ENCODE assay signal across 24 mouse cellular contexts in genomic region chr14:99107631-99108187, GRCm38 (mm10). TPM values are rescaled to one million over a fixed set of nuclear protein-coding genes. Genes with fewer than 3 reads are reported as not detected.
DNase-seq lines count a peak whose midpoint lies in the region; ATAC-seq and TF ChIP-seq lines count a peak whose summit lies in the region.
"Had no signal": no experiment of that assay in that cellular context is flagged by ENCODE, and none has a peak within 500 bp of the region (broad histone marks: within the 10 kb centered on the region; RNA-seq: fewer than 3 reads in every experiment).

No protein-coding gene starts in this region.

- no peak for TF ChIP-seq POLR2A in ES-Bruce4 (IDR thresholded peaks at IDR 0.05; ENCODE audit: insufficient read depth, low read length)

- WGBS in hindbrain, embryonic 16.5 days, result 55% methylated on average over 2 of the region's 2 CpGs

- no peak for ATAC-seq in hindbrain, embryonic 16.5 days
- ATAC-seq: activated CD4-positive, CD25-positive, alpha-beta regulatory T cell, adult 4 months; CD4-positive, CD25-positive, alpha-beta regulatory T cell, adult 4 months; forebrain, embryonic 13.5 days; forebrain, embryonic 15.5 days; forebrain, postnatal 0 days; Patski had no signal

- no peak for TF ChIP-seq CTCF in ES-Bruce4 (IDR thresholded peaks at IDR 0.05; ENCODE audit: low read depth, low read length)

- H3K4me1 ChIP-seq in ES-Bruce4 (ENCODE audit: control insufficient read depth, insufficient read depth, low read length) (no peaks in the 10 kb centered on the region), ES-E14 (ENCODE audit: control insufficient read depth in 2 of 2, insufficient read depth in 2 of 2, low read length in 2 of 2, poor library complexity in 1 of 2) (no peaks in the 10 kb centered on the region)
- H3K4me1 ChIP-seq in hindbrain, embryonic 16.5 days (ENCODE audit: control insufficient read depth, insufficient read depth, low read depth, low read length), result no peaks in the 10 kb centered on the region
- H3K4me1 ChIP-seq: embryonic facial prominence, embryonic 10.5 days; embryonic facial prominence, embryonic 12.5 days; forebrain, embryonic 13.5 days; forebrain, embryonic 15.5 days had no signal

- H3K27me3 ChIP-seq in ES-Bruce4 (ENCODE audit: control insufficient read depth, insufficient read depth, low read length, poor library complexity, severe bottlenecking), result no peaks in the 10 kb centered on the region
- H3K27me3 ChIP-seq in hindbrain, embryonic 16.5 days (replicated peaks; ENCODE audit: control insufficient read depth, insufficient read depth, low read length), result no peaks in the 10 kb centered on the region
- H3K27me3 ChIP-seq: CH12.LX; embryonic facial prominence, embryonic 12.5 days; forebrain, embryonic 13.5 days; forebrain, embryonic 15.5 days; Patski had no signal

- H3K4me2 ChIP-seq in hindbrain, embryonic 16.5 days (ENCODE audit: low read length), result no peak overlapping the region
- H3K4me2 ChIP-seq: embryonic facial prominence, embryonic 12.5 days; forebrain, embryonic 13.5 days; forebrain, embryonic 15.5 days had no signal

- H3K27ac ChIP-seq in ES-Bruce4 (ENCODE audit: insufficient read depth, low read length) (no peak overlapping the region), ES-E14 (ENCODE audit: insufficient read depth, low read depth, low read length, poor library complexity, severe bottlenecking) (no peak overlapping the region)
- H3K27ac ChIP-seq in hindbrain, embryonic 16.5 days (ENCODE audit: low read depth, low read length), result no peak overlapping the region
- H3K27ac ChIP-seq: embryonic facial prominence, embryonic 10.5 days; embryonic facial prominence, embryonic 12.5 days; forebrain, embryonic 13.5 days; forebrain, embryonic 15.5 days had no signal

- no peak overlapping the region for H3K9ac ChIP-seq in ES-Bruce4 (ENCODE audit: low read depth, poor library complexity, severe bottlenecking)
- no peak overlapping the region for H3K9ac ChIP-seq in ES-E14 (ENCODE audit: insufficient read depth, low read depth, low read length, poor library complexity, severe bottlenecking)
- H3K9ac ChIP-seq in hindbrain, embryonic 16.5 days (ENCODE audit: low read depth, low read length), result no peak overlapping the region
- H3K9ac ChIP-seq: embryonic facial prominence, embryonic 12.5 days; forebrain, embryonic 13.5 days; forebrain, embryonic 15.5 days; forebrain, postnatal 0 days had no signal

- H3K9me3 ChIP-seq in ES-Bruce4 (replicated peaks; ENCODE audit: control insufficient read depth, insufficient read depth, low read length, poor library complexity, severe bottlenecking) (no peaks in the 10 kb centered on the region), ES-E14 (ENCODE audit: control insufficient read depth, insufficient read depth, low read depth, low read length) (no peaks in the 10 kb centered on the region)
- H3K9me3 ChIP-seq in hindbrain, embryonic 16.5 days (ENCODE audit: control insufficient read depth, low read length), result no peaks in the 10 kb centered on the region
- H3K9me3 ChIP-seq: embryonic facial prominence, embryonic 10.5 days; embryonic facial prominence, embryonic 12.5 days; forebrain, embryonic 13.5 days; forebrain, embryonic 15.5 days had no signal

- peak; percentile 91 for TF ChIP-seq EP300 in ES-Bruce4 (IDR thresholded peaks at IDR 0.05; ENCODE audit: insufficient read depth, low read depth, low read length)

- H3K36me3 ChIP-seq in ES-Bruce4 (ENCODE audit: control insufficient read depth, insufficient read depth, low read length, poor library complexity, severe bottlenecking) (peaks cover 13% of the 10 kb centered on the region), ES-E14 (ENCODE audit: control insufficient read depth, insufficient read depth, low read length, poor library complexity, severe bottlenecking) (peaks cover 11% of the 10 kb centered on the region)
- peaks cover 19% of the 10 kb centered on the region for H3K36me3 ChIP-seq in hindbrain, embryonic 16.5 days (ENCODE audit: control insufficient read depth, insufficient read depth, low read length)

- no peak overlapping the region for H3K4me3 ChIP-seq in ES-Bruce4 (ENCODE audit: low read depth, low read length)
- H3K4me3 ChIP-seq in ES-E14 (ENCODE audit: insufficient read depth in 1 of 2, low read depth in 1 of 2, low read length in 2 of 2, poor library complexity in 1 of 2, severe bottlenecking in 1 of 2), result no peak overlapping the region
- H3K4me3 ChIP-seq in hindbrain, embryonic 16.5 days (ENCODE audit: low read length), result no peak overlapping the region
- H3K4me3 ChIP-seq: embryonic facial prominence, embryonic 10.5 days; embryonic facial prominence, embryonic 12.5 days; forebrain, embryonic 13.5 days; forebrain, embryonic 15.5 days had no signal

- in situ Hi-C loops in ES-E14 (cut with MboI; ENCODE audit: low sequenced_read_pairs in 2 of 2, unreplicated experiment in 2 of 2), result no loop called here

- DNase-seq in ES-E14 (ENCODE audit: low read depth, low spot score) (peak; percentile 50), R1 (ENCODE audit: low read depth, low spot score) (peak; percentile 93)
- no peak for DNase-seq in right cerebral cortex, postnatal 10 days (ENCODE audit: low spot score in 2 of 2)
- DNase-seq in testis, postnatal 14 days (ENCODE audit: low spot score), result no peak
- DNase-seq: adrenal gland, adult 8-10 months; adrenal gland, postnatal 14 days; adrenal gland, postnatal 36 days; B cell, adult 2 months; cerebellum, adult 11-12 months; cerebellum, adult 2 months; cerebellum, adult 9-10 months; cerebellum, postnatal 10 days; cerebellum, postnatal 25 days; forebrain, postnatal 0 days had no signal

TF ChIP-seq in ES-E14, 5 proteins besides CTCF, POLR2A, EP300 and RAD21:
- TF ChIP-seq ZNF384 (IDR thresholded peaks at IDR 0.05; ENCODE audit: low read depth, low read length) (0 out of 2 replicates have a peak, but pooled peaks have one; percentile 13), MAFK (IDR thresholded peaks at IDR 0.05; ENCODE audit: insufficient read depth, low read depth, low read length) (no peak), CHD2 (IDR thresholded peaks at IDR 0.05; ENCODE audit: low read depth, low read length) (no peak), ZC3H11A (IDR thresholded peaks at IDR 0.05; ENCODE audit: borderline replicate concordance, low read depth, low read length) (no peak)

RNA-seq across cellular contexts. Expression of gene Dis3, which starts 8.1 kb away (rescaled TPM):
- 86.8 and 87.3 TPM in 2 replicates for polyA plus RNA-seq in ES-Bruce4 (2011; ENCODE audit: insufficient read depth, insufficient read length, low read depth, missing spikeins)
- total RNA-seq in ES-E14 (2012; rRNA removed), result 42.4 and 45.2 TPM in 2 replicates
- polyA plus RNA-seq in hindbrain, embryonic 16.5 days (2015; fragmentation: Nextera tagmentation; extraction: Ambion mirVana), result 19.8 and 21.2 TPM in 2 replicates

RNA-seq across cellular contexts. Expression of gene Pibf1, which starts 8.5 kb away (rescaled TPM):
- 25.3 and 26.7 TPM in 2 replicates for polyA plus RNA-seq in ES-Bruce4 (2011; ENCODE audit: insufficient read depth, insufficient read length, low read depth, missing spikeins)
- 12.9 and 15.5 TPM in 2 replicates for total RNA-seq in ES-E14 (2012; rRNA removed)
- 16.3 and 17.0 TPM in 2 replicates for polyA plus RNA-seq in hindbrain, embryonic 16.5 days (2015; fragmentation: Nextera tagmentation; extraction: Ambion mirVana)

Comparison
In these comparisons a context has a peak if more than half of its experiments do, and no peak if none do; other contexts are left out.
1. DNase-seq: peak in ES-E14 (single experiment) and R1 (single experiment); none in right cerebral cortex, postnatal 10 days (0 of 2) and testis, postnatal 14 days (single experiment).